Mouse (Mus musculus) myocyte (in vitro differentiated cells): Measurements from ENCODE around the gene Tead2.

Source experiments
- CEBPB ChIP-seq: IDR thresholded peaks from 2 replicates; pipeline ENCODE4 v1.6.1; 2011; ENCODE audit warnings: mild to moderate bottlenecking, moderate library complexity; ENCODE audit not compliant: poor library complexity, insufficient read depth, severe bottlenecking
- E2F4 ChIP-seq: IDR thresholded peaks from one replicate; pipeline ENCODE4 v1.6.1; 2011; ENCODE audit warnings: mild to moderate bottlenecking, control low read depth, moderate library complexity; ENCODE audit not compliant: insufficient read depth
- MYOG ChIP-seq, 3 experiments: IDR thresholded peaks; one replicate each; pipeline ENCODE4 v1.6.1; 2011; ENCODE audit warnings: control low read depth in 2 of 3, low read depth in 2 of 3, mild to moderate bottlenecking in 2 of 3; ENCODE audit not compliant: insufficient read length in 2 of 3, control insufficient read depth in 1 of 3, insufficient read depth in 1 of 3
- POLR2A ChIP-seq: IDR thresholded peaks from one replicate; pipeline ENCODE4 v1.6.1; 2011; ENCODE audit warnings: low read depth, mild to moderate bottlenecking, control low read depth, moderate library complexity; ENCODE audit not compliant: insufficient read length
- POLR2AphosphoS2 ChIP-seq: IDR thresholded peaks from one replicate; pipeline ENCODE4 v1.6.1; 2011; ENCODE audit warnings: low read depth, control low read depth; ENCODE audit not compliant: insufficient read length
- REST ChIP-seq: IDR thresholded peaks from one replicate; pipeline ENCODE4 v1.6.1; 2011; ENCODE audit warnings: mild to moderate bottlenecking, control low read depth, moderate library complexity; ENCODE audit not compliant: insufficient read depth, insufficient read length
- TCF12 ChIP-seq: IDR thresholded peaks from one replicate; pipeline ENCODE4 v1.6.1; 2011; ENCODE audit warnings: mild to moderate bottlenecking, control low read depth; ENCODE audit not compliant: poor library complexity, insufficient read depth, severe bottlenecking
- TCF3 ChIP-seq: IDR thresholded peaks from one replicate; pipeline ENCODE4 v1.6.1; 2011; ENCODE audit warnings: low read depth, control low read depth; ENCODE audit not compliant: insufficient read length
- USF1 ChIP-seq: IDR thresholded peaks from one replicate; pipeline ENCODE4 v1.6.1; 2011; ENCODE audit warnings: low read depth, mild to moderate bottlenecking, control low read depth, moderate library complexity

DNA sequence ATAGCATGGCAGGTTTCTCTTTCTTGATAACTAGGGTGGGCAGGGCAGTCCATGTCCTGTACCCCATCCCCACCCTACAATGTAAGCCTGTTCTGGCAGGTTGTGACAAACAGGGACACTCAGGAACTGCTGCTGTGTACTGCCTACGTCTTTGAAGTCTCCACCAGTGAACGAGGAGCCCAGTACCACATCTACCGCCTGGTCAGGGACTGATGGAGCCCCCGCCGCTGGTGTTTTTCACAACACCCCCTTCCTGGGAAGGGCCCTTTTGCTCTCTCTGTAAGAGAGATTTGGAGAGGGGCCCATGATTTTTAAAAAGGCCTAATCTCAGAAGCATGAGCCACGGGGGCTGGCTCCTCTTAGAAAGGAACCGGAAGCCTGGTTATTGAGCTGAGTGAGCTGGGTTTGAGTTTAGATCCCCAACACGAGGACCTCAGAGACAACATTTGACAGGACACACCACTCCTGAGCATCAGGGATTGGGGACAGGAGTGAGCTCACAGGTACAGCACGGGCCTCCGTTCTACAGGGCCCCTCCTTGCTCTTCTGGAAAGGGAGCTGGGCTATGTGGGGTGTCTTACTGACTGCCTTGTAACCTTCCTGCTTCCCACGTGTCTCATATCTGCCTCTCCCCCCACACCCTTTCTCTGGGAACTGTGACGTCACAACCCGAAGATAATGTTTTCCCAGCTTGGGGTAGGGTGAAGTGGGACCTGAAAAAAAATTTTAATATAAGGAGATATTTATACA is 17.3 kb downstream of the Tead2 start:
- TF ChIP-seq E2F4 (no peak), POLR2A (no peak), CEBPB (no peak), REST (no peak), TCF3 (no peak), USF1 (no peak), TCF12 (no peak), POLR2AphosphoS2 (no peak), MYOG (IDR thresholded peaks at IDR 0.05; ENCODE audit: control insufficient read depth in 1 of 3, insufficient read depth in 1 of 3, insufficient read length in 2 of 3, low read depth in 2 of 3) (no peak)
